ENCODE assay signal across 9 mouse cellular contexts in the genomic region with DNA sequence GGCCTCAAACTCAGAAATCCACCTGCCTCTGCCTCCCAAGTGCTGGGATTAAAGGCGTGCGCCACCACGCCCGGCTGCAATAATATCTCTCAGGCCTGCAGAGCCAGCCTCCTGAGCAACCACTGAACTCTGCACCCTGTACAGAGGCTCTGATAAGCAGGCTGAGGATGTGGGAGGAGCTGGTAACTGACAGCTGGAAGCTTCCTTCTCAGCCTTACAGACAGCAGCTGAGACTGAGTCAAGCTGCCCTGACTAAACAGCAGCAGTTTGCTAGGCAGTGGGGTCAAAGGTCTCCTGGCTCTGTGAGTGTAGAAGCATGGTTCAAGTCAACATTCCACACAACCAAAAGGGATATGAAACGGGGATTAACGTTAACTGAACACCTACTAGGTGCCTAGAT. TPM values are rescaled to one million over a fixed set of nuclear protein-coding genes. Genes with fewer than 3 reads are reported as not detected.
DNase-seq lines count a peak whose midpoint lies in the region; ATAC-seq lines count a peak whose summit lies in the region.
"Had no signal": no experiment of that assay in that cellular context is flagged by ENCODE, and none has a peak within 500 bp of the region (broad histone marks: within the 10 kb centered on the region; RNA-seq: fewer than 3 reads in every experiment).

No protein-coding gene starts in this region.

- no peaks in the 10 kb centered on the region for H3K27me3 ChIP-seq in heart, embryonic 14.5 days (ENCODE audit: control insufficient read depth, insufficient read depth, low read length)
- H3K27me3 ChIP-seq in limb, embryonic 10.5 days (ENCODE audit: low read depth, poor library complexity, severe bottlenecking) = no peaks in the 10 kb centered on the region
- H3K27me3 ChIP-seq: neural tube, embryonic 13.5 days had no signal

- H3K4me2 ChIP-seq in heart, embryonic 14.5 days (ENCODE audit: low read length) = no peak overlapping the region
- H3K4me2 ChIP-seq: neural tube, embryonic 13.5 days had no signal

- DNase-seq in spleen, postnatal 36 days (ENCODE audit: low spot score in 2 of 2) = peak; percentile 61 to 62
- DNase-seq in spleen, adult 18-20 months = no peak
- peak; percentile 74 for DNase-seq in liver
- DNase-seq in retina, embryonic 14.5 days (ENCODE audit: low spot score) = peak; percentile 40
- DNase-seq in urinary bladder, postnatal 36 days (ENCODE audit: low spot score in 2 of 2) = no peak
- no peak for DNase-seq in layer of hippocampus, postnatal 14 days (ENCODE audit: low spot score in 2 of 2)
- no peak for DNase-seq in limb, embryonic 10.5 days (ENCODE audit: low spot score)

- WGBS in heart, embryonic 14.5 days = 34% methylated on average over 6 of the region's 6 CpGs
- WGBS in limb, embryonic 10.5 days = 71% methylated on average over 6 of the region's 6 CpGs

- no peak overlapping the region; a peak in 1 of 4 replicates for H3K27ac ChIP-seq in heart, embryonic 14.5 days (replicated peaks in 1 of 2; ENCODE audit: control insufficient read depth in 1 of 2, insufficient read depth in 1 of 2, low read depth in 2 of 2, low read length in 2 of 2)
- no peak overlapping the region for H3K27ac ChIP-seq in limb, embryonic 10.5 days
- H3K27ac ChIP-seq: neural tube, embryonic 13.5 days had no signal

- peaks cover 17 to 30% of the 10 kb centered on the region in 2 experiments for H3K4me1 ChIP-seq in heart, embryonic 14.5 days (ENCODE audit: control insufficient read depth in 2 of 2, insufficient read depth in 2 of 2, low read length in 2 of 2)
- peaks cover 15% of the 10 kb centered on the region for H3K4me1 ChIP-seq in limb, embryonic 10.5 days

- H3K9me3 ChIP-seq in heart, embryonic 14.5 days (ENCODE audit: control insufficient read depth, low read length) = no peaks in the 10 kb centered on the region
- H3K9me3 ChIP-seq in limb, embryonic 10.5 days (replicated peaks) = no peaks in the 10 kb centered on the region
- H3K9me3 ChIP-seq: neural tube, embryonic 13.5 days had no signal

- ATAC-seq in heart, embryonic 14.5 days (ENCODE audit: insufficient number of reproducible peaks, insufficient read depth, low FRiP score, low read depth) = peak; percentile 65

- no peak overlapping the region for H3K9ac ChIP-seq in heart, embryonic 14.5 days (ENCODE audit: low read length)
- H3K9ac ChIP-seq: neural tube, embryonic 13.5 days had no signal

- H3K4me3 ChIP-seq in heart, embryonic 14.5 days (ENCODE audit: control insufficient read depth in 1 of 2, insufficient read depth in 1 of 2, low read depth in 1 of 2, low read length in 2 of 2) = no peak overlapping the region
- H3K4me3 ChIP-seq in limb, embryonic 10.5 days = no peak overlapping the region
- H3K4me3 ChIP-seq: neural tube, embryonic 13.5 days had no signal

- H3K36me3 ChIP-seq in heart, embryonic 14.5 days (ENCODE audit: control insufficient read depth, insufficient read depth, low read length) = no peaks in the 10 kb centered on the region
- no peaks in the 10 kb centered on the region for H3K36me3 ChIP-seq in limb, embryonic 10.5 days
- H3K36me3 ChIP-seq: neural tube, embryonic 13.5 days had no signal

RNA-seq across cellular contexts. Expression of gene Ldha, which starts 8.0 kb away (rescaled TPM):
- polyA plus RNA-seq in heart, embryonic 14.5 days (2014; fragmentation: Nextera tagmentation; extraction: Ambion mirVana) = 3,024 and 3,145 TPM in 2 replicates
- 100 to 1,000 TPM; 378 to 396 TPM for total RNA-seq in layer of hippocampus, postnatal 14 days (2021)
- polyA plus RNA-seq in limb, embryonic 10.5 days (2016; fragmentation: Nextera tagmentation; extraction: Ambion mirVana) = 2,714 and 3,443 TPM in 2 replicates

RNA-seq across cellular contexts. Expression of gene Ldhc, which starts 27.7 kb away (rescaled TPM):
- polyA plus RNA-seq in heart, embryonic 14.5 days (2014; fragmentation: Nextera tagmentation; extraction: Ambion mirVana) = not detected in 2 replicates
- not detected for total RNA-seq in layer of hippocampus, postnatal 14 days (2021)
- 0.10 and 0.13 TPM in 2 replicates for polyA plus RNA-seq in limb, embryonic 10.5 days (2016; fragmentation: Nextera tagmentation; extraction: Ambion mirVana)
- polyA plus RNA-seq: neural tube, embryonic 13.5 days had no signal

RNA-seq across cellular contexts. Expression of gene Gtf2h1, which starts 37.4 kb away (rescaled TPM):
- 27.9 and 29.8 TPM in 2 replicates for polyA plus RNA-seq in heart, embryonic 14.5 days (2014; fragmentation: Nextera tagmentation; extraction: Ambion mirVana)
- total RNA-seq in layer of hippocampus, postnatal 14 days (2021) = 10 to 100 TPM; 34.3 to 41.6 TPM
- polyA plus RNA-seq in limb, embryonic 10.5 days (2016; fragmentation: Nextera tagmentation; extraction: Ambion mirVana) = 50.2 and 52.4 TPM in 2 replicates

RNA-seq across cellular contexts. Expression of gene Hps5, which starts 37.4 kb away (rescaled TPM):
- 10.0 and 11.3 TPM in 2 replicates for polyA plus RNA-seq in heart, embryonic 14.5 days (2014; fragmentation: Nextera tagmentation; extraction: Ambion mirVana)
- total RNA-seq in layer of hippocampus, postnatal 14 days (2021) = 10 to 100 TPM; 16.0 to 18.7 TPM
- polyA plus RNA-seq in limb, embryonic 10.5 days (2016; fragmentation: Nextera tagmentation; extraction: Ambion mirVana) = 19.0 and 19.5 TPM in 2 replicates

Comparison
In these comparisons a context has a peak if more than half of its experiments do, and no peak if none do; other contexts are left out.
1. DNase-seq: peak in spleen, postnatal 36 days (2 of 2), liver (single experiment) and retina, embryonic 14.5 days (single experiment); none in spleen, adult 18-20 months (0 of 2), urinary bladder, postnatal 36 days (0 of 2), layer of hippocampus, postnatal 14 days (0 of 2) and limb, embryonic 10.5 days (single experiment).